Mouse (Mus musculus) cerebellum, adult (tissue): ENCODE results near the gene Olfr1425.
"Not testable (repeated sequence)": the region's sequence is repeated elsewhere in the genome, so short reads cannot be mapped to it uniquely, and the experiment has no call there.

Experiments
- ATAC-seq: cut with Nextera tagmentation; 2 replicates; pipeline ENCODE4 v1.9.2; 2017; ENCODE audit warnings: mild to moderate bottlenecking, moderate library complexity, mixed read lengths; ENCODE audit not compliant: insufficient number of reproducible peaks, low FRiP score, low TSS enrichment

Olfr1425 gene

GRCm38 (mm10) chr19:12077631-12078030, at the start of gene Olfr1425:
TSS of gene Olfr1425 (minus strand) at chr19:12077731.
- ATAC-seq = not testable (repeated sequence)

- ATAC-seq = no peak
These were observed 45.6 kb upstream of the Olfr1425 start, which contains the start of gene Olfr76 for GRCm38 (mm10) chr19:12123103-12123502. TSS of gene Olfr76 (minus strand) at chr19:12123203.

DNA sequence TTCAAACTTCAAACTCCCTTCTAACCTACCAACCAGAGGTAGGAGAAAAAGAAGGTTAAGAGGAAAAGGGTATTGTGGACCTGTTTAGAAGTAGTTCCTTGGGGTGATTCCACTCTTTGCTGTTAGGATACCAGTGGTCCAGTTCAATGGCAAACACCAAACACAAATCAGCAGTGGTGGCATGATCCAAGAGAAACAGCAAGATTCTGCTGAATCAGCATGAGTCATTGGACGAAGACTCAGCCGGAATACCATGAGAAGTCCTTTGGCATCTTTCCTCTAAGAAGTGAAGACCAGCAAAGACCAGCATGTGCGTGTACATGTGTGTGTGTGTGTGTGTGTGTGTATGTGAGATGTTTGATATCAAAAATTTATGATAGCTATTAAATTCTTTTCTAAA, 38.9 kb upstream of the Olfr1425 start:
- no peak for ATAC-seq

- ATAC-seq = no peak
These were observed 38.3 kb upstream of the Olfr1425 start, which contains the start of gene Olfr1428 for GRCm38 (mm10) chr19:12115797-12116196. TSS of gene Olfr1428 (minus strand) at chr19:12115897.

GRCm38 (mm10) chr19:12113807-12114206, 36.3 kb upstream of the Olfr1425 start:
- ATAC-seq = no peak

DNA sequence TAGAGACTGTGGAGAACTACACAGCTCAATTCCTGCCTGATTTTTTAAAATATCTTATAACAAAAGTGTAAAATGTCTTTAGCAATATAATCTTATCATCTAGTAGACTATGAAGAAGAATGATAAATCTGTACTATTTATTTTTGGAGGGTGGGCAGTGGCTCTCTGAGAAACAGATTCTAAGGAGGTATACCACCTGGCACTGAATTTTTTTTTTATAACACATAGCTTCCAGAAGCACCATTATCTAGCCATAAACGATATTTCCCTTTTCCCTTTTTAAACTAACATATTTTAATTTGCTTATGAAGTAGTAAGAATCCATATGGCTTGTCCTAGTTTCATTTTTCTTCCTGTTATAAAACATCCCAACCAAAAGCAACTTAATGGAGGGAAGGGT, 27.0 kb upstream of the Olfr1425 start:
- ATAC-seq = no peak

- no peak for ATAC-seq
These were observed 25.7 kb upstream of the Olfr1425 start, which contains the start of gene Olfr1427 for GRCm38 (mm10) chr19:12103234-12103633. TSS of gene Olfr1427 (minus strand) at chr19:12103334.

- ATAC-seq = no peak
These were observed 14.4 kb upstream of the Olfr1425 start, which contains the start of gene Olfr1426 for GRCm38 (mm10) chr19:12091913-12092312. TSS of gene Olfr1426 (minus strand) at chr19:12092013.

GRCm38 (mm10) chr19:12069546-12069945, 8.0 kb downstream of the Olfr1425 start:
- not testable (repeated sequence) for ATAC-seq

DNA sequence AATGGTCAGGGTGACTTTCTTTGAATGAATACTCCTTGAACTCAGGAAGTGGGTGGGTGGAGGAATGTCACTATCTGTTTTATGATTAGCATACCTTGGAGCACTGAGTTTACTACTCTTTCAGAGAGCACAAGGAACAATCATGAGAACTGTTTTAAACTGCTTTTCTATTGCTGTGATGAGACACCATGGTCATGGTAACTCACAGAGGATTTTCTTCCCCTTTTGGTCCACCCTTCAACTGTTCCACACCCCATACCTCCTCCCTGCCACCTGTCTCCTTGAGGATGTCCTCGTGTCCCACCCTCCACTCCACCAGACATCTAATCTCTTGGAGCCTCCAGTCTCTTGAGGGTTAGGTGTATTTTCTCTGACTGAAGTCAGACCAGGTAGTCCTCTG, 9.7 kb downstream of the Olfr1425 start:
- ATAC-seq = not testable (repeated sequence)

GRCm38 (mm10) chr19:12062582-12062981, 14.9 kb downstream of the Olfr1425 start, which contains the start of gene Olfr1424:
TSS of gene Olfr1424 (minus strand) at chr19:12062682.
- not testable (repeated sequence) for ATAC-seq

GRCm38 (mm10) chr19:12043163-12043562, 34.4 kb downstream of the Olfr1425 start:
- ATAC-seq = no peak

DNA sequence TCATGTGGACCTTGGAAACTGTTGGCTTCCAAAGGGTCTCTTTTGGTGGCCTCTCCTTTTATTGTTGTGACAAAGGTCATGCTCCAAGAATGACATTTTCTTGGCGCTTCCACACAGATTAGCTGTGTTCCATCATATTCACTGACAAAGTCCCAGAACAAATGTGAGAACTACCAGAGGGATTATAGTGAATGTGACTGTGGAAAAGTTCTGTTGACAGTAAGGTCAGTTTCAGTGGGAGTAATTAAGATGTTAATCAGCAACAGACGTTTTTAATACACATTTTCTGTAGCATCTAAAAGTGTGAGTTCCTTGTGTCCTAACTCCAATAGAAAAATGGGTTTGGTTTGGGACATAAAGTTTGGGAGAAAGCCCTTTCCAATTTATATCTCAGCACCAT, 36.3 kb downstream of the Olfr1425 start, which contains the start of gene Olfr1423:
Gene Olfr1423 (minus strand): TSS at position 101 of the 400 bp plus-strand sequence.
- no peak for ATAC-seq

- ATAC-seq = no peak
These were observed 39.8 kb downstream of the Olfr1425 start for GRCm38 (mm10) chr19:12037727-12038126.

GRCm38 (mm10) chr19:12026606-12027005, 50.9 kb downstream of the Olfr1425 start:
- no peak for ATAC-seq

GRCm38 (mm10) chr19:12025333-12025732, 52.2 kb downstream of the Olfr1425 start:
- ATAC-seq = no peak

DNA sequence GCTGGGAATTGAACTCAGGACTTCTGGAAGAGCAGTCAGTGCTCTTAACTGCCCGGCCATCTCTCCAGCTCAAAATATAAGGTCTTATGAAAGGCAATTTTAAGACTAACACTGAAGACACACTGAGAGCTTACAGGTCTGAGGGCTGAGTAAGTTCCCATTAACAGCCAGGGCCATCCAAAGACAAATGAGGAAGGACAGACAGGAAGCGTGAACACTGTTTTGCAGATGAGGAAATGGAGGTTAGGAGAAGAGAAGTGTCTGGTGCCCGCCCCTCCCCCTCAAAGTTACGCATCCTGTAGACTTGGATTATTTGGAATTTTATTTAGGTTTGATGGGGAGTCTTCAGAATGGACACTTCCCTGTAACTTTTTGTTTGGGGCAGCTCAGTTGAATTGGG, 53.4 kb downstream of the Olfr1425 start:
- ATAC-seq = no peak
